Mouse (Mus musculus) heart, embryonic 14.5 days (tissue): ENCODE results near the gene Gas7. TPM values are rescaled to one million over a fixed set of nuclear protein-coding genes. Genes with fewer than 3 reads are reported as not detected.

ENCODE experiments used
- ATAC-seq: fragments of 200-750 bp; cut with Nextera tagmentation; 2 replicates; pipeline ENCODE4 v1.8.0; 2017; ENCODE audit warnings: low read depth, moderate TSS enrichment; ENCODE audit not compliant: insufficient number of reproducible peaks, insufficient read depth, low FRiP score
- H3K27ac ChIP-seq, 2 experiments: fragments of 200-500 bp in 1 of 2; fragments of 300-500 bp in 1 of 2; sonication (generic) in 1 of 2; replicated peaks in 1 of 2; 2 replicates each; pipeline ENCODE4 v1.5.1; 2012 to 2014; ENCODE audit warnings: low read depth in 2 of 2, low read length in 2 of 2, control low read depth in 1 of 2, mild to moderate bottlenecking in 1 of 2, mixed read lengths in 1 of 2; ENCODE audit not compliant: control insufficient read depth in 1 of 2, insufficient read depth in 1 of 2
- H3K27me3 ChIP-seq: fragments of 300-500 bp; sonication (generic); 2 replicates; pipeline ENCODE4 v1.6.1; 2014; ENCODE audit warnings: mild to moderate bottlenecking, low read length, control low read depth; ENCODE audit not compliant: control insufficient read depth, insufficient read depth
- H3K36me3 ChIP-seq: fragments of 300-500 bp; sonication (generic); 2 replicates; pipeline ENCODE4 v1.6.1; 2014; ENCODE audit warnings: mild to moderate bottlenecking, control low read depth, low read length, mixed read lengths; ENCODE audit not compliant: control insufficient read depth, insufficient read depth
- H3K4me1 ChIP-seq, 2 experiments: fragments of 200-500 bp in 1 of 2; fragments of 300-500 bp in 1 of 2; sonication (generic) in 1 of 2; 2 replicates each; pipeline ENCODE4 v1.6.1; 2012 to 2014; ENCODE audit warnings: low read length in 2 of 2, control low read depth in 1 of 2, mixed read lengths in 1 of 2; ENCODE audit not compliant: control insufficient read depth in 2 of 2, insufficient read depth in 2 of 2
- H3K4me2 ChIP-seq: fragments of 300-500 bp; sonication (generic); 2 replicates; pipeline ENCODE4 v1.6.1; 2014; ENCODE audit warnings: mild to moderate bottlenecking, low read length
- H3K4me3 ChIP-seq, 2 experiments: fragments of 200-500 bp in 1 of 2; fragments of 300-500 bp in 1 of 2; sonication (generic) in 1 of 2; 2 replicates each; pipeline ENCODE4 v1.5.1; 2012 to 2014; ENCODE audit warnings: low read length in 2 of 2, mild to moderate bottlenecking in 2 of 2, control low read depth in 1 of 2, low read depth in 1 of 2, moderate library complexity in 1 of 2; ENCODE audit not compliant: control insufficient read depth in 1 of 2, insufficient read depth in 1 of 2
- H3K9ac ChIP-seq: fragments of 300-500 bp; sonication (generic); 2 replicates; pipeline ENCODE4 v1.6.1; 2014; ENCODE audit warnings: mild to moderate bottlenecking, low read length
- H3K9me3 ChIP-seq: fragments of 300-500 bp; sonication (generic); 2 replicates; pipeline ENCODE4 v1.6.1; 2016; ENCODE audit warnings: low read length, control low read depth; ENCODE audit not compliant: control insufficient read depth
- WGBS: fragments of 180-500 bp; shearing (Covaris S2); extraction: QIAGEN DNeasy Blood & Tissue Kit; methylation state at CpG from one replicate; pipeline ENCODE4 v1.1.7; 2014; 5-methylcytosine and 5-hydroxymethylcytosine counted together
- polyA plus RNA-seq: library from polyadenylated mRNA; unstranded; fragments of >200 nt; fragmentation: Nextera tagmentation; extraction: Ambion mirVana; gene quantifications from 2 replicates; pipeline ENCODE4 v1.2.1, GENCODE M21; 2014

The Gas7 gene
- polyA plus RNA-seq, 1 experiment from 2014 or later = 7.5 TPM

- Histone ChIP-seq H3K9me3 (no peaks in the 10 kb centered on the region), H3K36me3 (no peaks in the 10 kb centered on the region), H3K9ac (no peak overlapping the region), H3K27me3 (no peaks in the 10 kb centered on the region), H3K4me1 (peaks cover 9 to 10% of the 10 kb centered on the region in 2 experiments), H3K4me3 (no peak overlapping the region), H3K27ac (no peak overlapping the region), H3K4me2 (no peak overlapping the region)
- 81% methylated on average over 6 of the region's 6 CpGs for WGBS
- no peak for ATAC-seq
These were observed 77.9 kb downstream of the Gas7 start for GRCm38 (mm10) chr11:67533151-67533550.

- 81% methylated on average over 1 of the region's 1 CpGs for WGBS
- H3K36me3 ChIP-seq = no peaks in the 10 kb centered on the region
- H3K9me3 ChIP-seq = no peaks in the 10 kb centered on the region
- H3K4me3 ChIP-seq = no peak overlapping the region
- H3K9ac ChIP-seq = no peak overlapping the region
- H3K4me1 ChIP-seq = peaks cover 13 to 17% of the 10 kb centered on the region in 2 experiments
- H3K4me2 ChIP-seq = no peak overlapping the region
- H3K27ac ChIP-seq = no peak overlapping the region
- no peaks in the 10 kb centered on the region for H3K27me3 ChIP-seq
- ATAC-seq = no peak
These were observed 80.5 kb downstream of the Gas7 start for GRCm38 (mm10) chr11:67535703-67536102.

- ATAC-seq = peak; percentile 58; the same call in 1 of the 2 replicates
- H3K9ac ChIP-seq = no peak overlapping the region
- H3K36me3 ChIP-seq = no peaks in the 10 kb centered on the region
- H3K27me3 ChIP-seq = no peaks in the 10 kb centered on the region
- no peak overlapping the region for H3K4me2 ChIP-seq
- H3K27ac ChIP-seq = peak overlapping the region in 1 of 2 experiments; percentile 53; a peak in 1 of 4 replicates
- H3K9me3 ChIP-seq = no peaks in the 10 kb centered on the region
- H3K4me3 ChIP-seq = no peak overlapping the region
- H3K4me1 ChIP-seq = peaks cover 13 to 17% of the 10 kb centered on the region in 2 experiments
- 29% methylated on average over 1 of the region's 1 CpGs for WGBS
These were observed 81.2 kb downstream of the Gas7 start for GRCm38 (mm10) chr11:67536413-67536812.

- no peak overlapping the region for H3K4me2 ChIP-seq
- H3K27me3 ChIP-seq = no peaks in the 10 kb centered on the region
- 85% methylated on average over 4 of the region's 4 CpGs for WGBS
- H3K27ac ChIP-seq = no peak overlapping the region
- no peak for ATAC-seq
- H3K9ac ChIP-seq = no peak overlapping the region
- no peaks in the 10 kb centered on the region for H3K36me3 ChIP-seq
- no peak overlapping the region for H3K4me3 ChIP-seq
- peaks cover 8 to 15% of the 10 kb centered on the region in 2 experiments for H3K4me1 ChIP-seq
- no peaks in the 10 kb centered on the region for H3K9me3 ChIP-seq
These were observed 82.1 kb downstream of the Gas7 start for GRCm38 (mm10) chr11:67537353-67537752.

- Histone ChIP-seq H3K9ac (no peak overlapping the region), H3K36me3 (no peaks in the 10 kb centered on the region), H3K9me3 (no peaks in the 10 kb centered on the region), H3K4me2 (no peak overlapping the region), H3K4me1 (peaks cover 4 to 13% of the 10 kb centered on the region in 2 experiments; a peak in 3 of 4 replicates), H3K27me3 (no peaks in the 10 kb centered on the region), H3K27ac (no peak overlapping the region), H3K4me3 (no peak overlapping the region)
- no peak for ATAC-seq
- WGBS = 76% methylated on average over 6 of the region's 6 CpGs
These were observed 83.3 kb downstream of the Gas7 start for GRCm38 (mm10) chr11:67538557-67538956.

GRCm38 (mm10) chr11:67544656-67545432 lies 89.6 kb downstream of the Gas7 start:
- Histone ChIP-seq H3K27me3 (no peaks in the 10 kb centered on the region), H3K4me2 (peak overlapping the region; percentile 17; the same call in 1 of the 2 replicates), H3K9me3 (no peaks in the 10 kb centered on the region), H3K27ac (peak overlapping the region; percentile 34 to 71), H3K9ac (peak overlapping the region; percentile 8), H3K4me3 (no peak overlapping the region), H3K36me3 (no peaks in the 10 kb centered on the region), H3K4me1 (peaks cover 26 to 33% of the 10 kb centered on the region in 2 experiments)
- WGBS = 8% methylated on average over 11 of the region's 11 CpGs
- no peak for ATAC-seq

GRCm38 (mm10) chr11:67546582-67546981 lies 91.3 kb downstream of the Gas7 start:
- Histone ChIP-seq H3K4me2 (no peak overlapping the region), H3K9me3 (no peaks in the 10 kb centered on the region), H3K9ac (no peak overlapping the region), H3K36me3 (no peaks in the 10 kb centered on the region), H3K27ac (peak overlapping the region; percentile 42 to 55), H3K27me3 (no peaks in the 10 kb centered on the region), H3K4me1 (peaks cover 32 to 43% of the 10 kb centered on the region in 2 experiments), H3K4me3 (no peak overlapping the region)
- 12% methylated on average over 5 of the region's 5 CpGs for WGBS
- ATAC-seq = peak; percentile 61; the same call in 1 of the 2 replicates
